Mouse (Mus musculus) small intestine, adult 2 months (tissue): ENCODE measurements around the gene Unc5a. TPM values are rescaled to one million over a fixed set of nuclear protein-coding genes. Genes with fewer than 3 reads are reported as not detected.

ENCODE experiments used
- H3K27ac ChIP-seq: fragments of 200-500 bp; 2 replicates; pipeline ENCODE4 v1.5.1; 2012; ENCODE audit warnings: low read depth, low read length, control low read depth, inconsistent platforms; ENCODE audit not compliant: insufficient read depth
- H3K27me3 ChIP-seq: fragments of 200-500 bp; 2 replicates; pipeline ENCODE4 v1.6.1; 2012; ENCODE audit warnings: mild to moderate bottlenecking, moderate library complexity, low read length, inconsistent platforms; ENCODE audit not compliant: control insufficient read depth, insufficient read depth
- H3K36me3 ChIP-seq: fragments of 200-500 bp; 2 replicates; pipeline ENCODE4 v1.6.1; 2012; ENCODE audit warnings: mild to moderate bottlenecking, low read length, control low read depth, inconsistent platforms; ENCODE audit not compliant: control insufficient read depth, insufficient read depth
- H3K4me1 ChIP-seq: fragments of 200-500 bp; 2 replicates; pipeline ENCODE4 v1.6.1; 2012; ENCODE audit warnings: low read length, inconsistent platforms, mixed read lengths; ENCODE audit not compliant: control insufficient read depth, insufficient read depth, insufficient read length
- H3K4me3 ChIP-seq: fragments of 200-500 bp; 2 replicates; pipeline ENCODE4 v1.5.1; 2012; ENCODE audit warnings: low read depth, mild to moderate bottlenecking, control low read depth, inconsistent platforms, low read length, moderate library complexity
- CTCF ChIP-seq: fragments of 200-500 bp; IDR thresholded peaks from 2 replicates; pipeline ENCODE4 v1.5.1; 2012; ENCODE audit warnings: low read depth, mild to moderate bottlenecking, control low read depth, inconsistent platforms, low read length, moderate library complexity, mixed read lengths; ENCODE audit not compliant: insufficient replicate concordance, insufficient read length; ENCODE audit errors: extremely low read depth
- POLR2A ChIP-seq: fragments of 200-500 bp; IDR thresholded peaks from 2 replicates; pipeline ENCODE4 v1.6.1; 2012; ENCODE audit warnings: low read depth, mild to moderate bottlenecking, control low read depth, inconsistent platforms, low read length, moderate library complexity
- WGBS: fragments of 180-500 bp; shearing (Covaris S2); methylation state at CpG from one replicate; pipeline ENCODE4 v1.1.7; 2018; 5-methylcytosine and 5-hydroxymethylcytosine counted together
- polyA plus RNA-seq: library from polyadenylated mRNA; depleted of rRNA; stranded (reverse); fragments of >200 nt; gene quantifications from 2 replicates; pipeline ENCODE4 v1.2.3, GENCODE M21; 2012

Gene Unc5a
- polyA plus RNA-seq, 1 experiment, result 4.4 TPM

GRCm38 (mm10) chr13:55000433-55000832 lies 51.2 kb downstream of the Unc5a start:
- H3K27ac ChIP-seq, result no peak overlapping the region
- H3K4me1 ChIP-seq, result no peaks in the 10 kb centered on the region
- WGBS, result 76% methylated on average over 10 of the region's 10 CpGs

GRCm38 (mm10) chr13:55002090-55002489 lies 52.9 kb downstream of the Unc5a start:
- no peak overlapping the region for H3K27ac ChIP-seq
- TF ChIP-seq CTCF (no peak), POLR2A (no peak)
- H3K4me1 ChIP-seq, result no peaks in the 10 kb centered on the region

More at GRCm38 (mm10) chr13:55000433-55000832, 51.2 kb downstream of the Unc5a start:
- Histone ChIP-seq H3K27me3 (no peaks in the 10 kb centered on the region), H3K4me3 (no peak overlapping the region), H3K36me3 (no peaks in the 10 kb centered on the region)
- no peak for TF ChIP-seq CTCF
- TF ChIP-seq POLR2A, result no peak

GRCm38 (mm10) chr13:55004646-55005045 lies 55.4 kb downstream of the Unc5a start:
- WGBS, result 45% methylated on average over 11 of the region's 11 CpGs
- H3K36me3 ChIP-seq, result no peaks in the 10 kb centered on the region
- no peak for TF ChIP-seq POLR2A

More at GRCm38 (mm10) chr13:55002090-55002489, 52.9 kb downstream of the Unc5a start:
- Histone ChIP-seq H3K36me3 (no peaks in the 10 kb centered on the region), H3K27me3 (no peaks in the 10 kb centered on the region), H3K4me3 (no peak overlapping the region)
- WGBS, result 76% methylated on average over 10 of the region's 10 CpGs

GRCm38 (mm10) chr13:55005691-55006414 lies 56.6 kb downstream of the Unc5a start:
- Histone ChIP-seq H3K4me3 (no peak overlapping the region), H3K36me3 (no peaks in the 10 kb centered on the region), H3K27me3 (no peaks in the 10 kb centered on the region), H3K27ac (no peak overlapping the region), H3K4me1 (no peaks in the 10 kb centered on the region)
- WGBS, result 56% methylated on average over 31 of the region's 31 CpGs
- TF ChIP-seq CTCF (no peak), POLR2A (no peak)

More at GRCm38 (mm10) chr13:55004646-55005045, 55.4 kb downstream of the Unc5a start:
- Histone ChIP-seq H3K4me3 (no peak overlapping the region), H3K27me3 (no peaks in the 10 kb centered on the region), H3K27ac (no peak overlapping the region), H3K4me1 (no peaks in the 10 kb centered on the region)

GRCm38 (mm10) chr13:55006415-55006742 lies 57.2 kb downstream of the Unc5a start:
- H3K4me3 ChIP-seq, result no peak overlapping the region
- H3K4me1 ChIP-seq, result no peaks in the 10 kb centered on the region
- H3K27me3 ChIP-seq, result no peaks in the 10 kb centered on the region
- WGBS, result 46% methylated on average over 7 of the region's 7 CpGs
- TF ChIP-seq CTCF (no peak), POLR2A (no peak)
- no peaks in the 10 kb centered on the region for H3K36me3 ChIP-seq
- no peak overlapping the region for H3K27ac ChIP-seq

- TF ChIP-seq POLR2A, result no peak
- no peak for TF ChIP-seq CTCF
- H3K27me3 ChIP-seq, result no peaks in the 10 kb centered on the region
- WGBS, result 75% methylated on average over 6 of the region's 6 CpGs
- H3K36me3 ChIP-seq, result no peaks in the 10 kb centered on the region
- no peaks in the 10 kb centered on the region for H3K4me1 ChIP-seq
- H3K4me3 ChIP-seq, result no peak overlapping the region
- no peak overlapping the region for H3K27ac ChIP-seq
These were observed 59.4 kb downstream of the Unc5a start for GRCm38 (mm10) chr13:55008589-55008988.

- TF ChIP-seq CTCF, result no peak
- no peak for TF ChIP-seq POLR2A
- no peak overlapping the region for H3K27ac ChIP-seq
- WGBS, result 86% methylated on average over 15 of the region's 15 CpGs
- no peak overlapping the region for H3K4me3 ChIP-seq
- no peaks in the 10 kb centered on the region for H3K4me1 ChIP-seq
- H3K27me3 ChIP-seq, result no peaks in the 10 kb centered on the region
- no peaks in the 10 kb centered on the region for H3K36me3 ChIP-seq
These were observed 61.9 kb downstream of the Unc5a start for GRCm38 (mm10) chr13:55011103-55011502.

- no peak for TF ChIP-seq CTCF
- no peak for TF ChIP-seq POLR2A
- Histone ChIP-seq H3K27me3 (no peaks in the 10 kb centered on the region), H3K4me3 (no peak overlapping the region), H3K36me3 (no peaks in the 10 kb centered on the region), H3K4me1 (no peaks in the 10 kb centered on the region), H3K27ac (no peak overlapping the region)
- 13% methylated on average over 14 of the region's 14 CpGs for WGBS
These were observed 62.8 kb downstream of the Unc5a start for GRCm38 (mm10) chr13:55011981-55012478.
